Mouse (Mus musculus) ES-E14 (cell line): ENCODE results near the gene Csrnp3. TPM values are rescaled to one million over a fixed set of nuclear protein-coding genes. Genes with fewer than 3 reads are reported as not detected.

Source experiments
- DNase-seq: peaks from one replicate; pipeline ENCODE4 v3.0.0-alpha.2; 2013; ENCODE audit warnings: low read depth, low spot score
- H3K27ac ChIP-seq: 2 replicates; pipeline ENCODE4 v1.5.1; 2012; ENCODE audit warnings: low read depth, mild to moderate bottlenecking, low read length, moderate library complexity, mixed read lengths; ENCODE audit not compliant: poor library complexity, insufficient read depth, severe bottlenecking
- H3K36me3 ChIP-seq: 2 replicates; pipeline ENCODE4 v1.6.1; 2012; ENCODE audit warnings: mild to moderate bottlenecking, low read length, moderate library complexity, mixed read lengths; ENCODE audit not compliant: control insufficient read depth, poor library complexity, insufficient read depth, severe bottlenecking
- H3K4me1 ChIP-seq, 2 experiments: fragments of 150-350 bp in 1 of 2; sonication (generic) in 1 of 2; 2 replicates each; pipeline ENCODE4 v1.6.1; 2012; ENCODE audit warnings: low read length in 2 of 2, mild to moderate bottlenecking in 1 of 2, mixed read lengths in 1 of 2; ENCODE audit not compliant: control insufficient read depth in 2 of 2, insufficient read depth in 2 of 2, poor library complexity in 1 of 2
- H3K4me3 ChIP-seq, 2 experiments: fragments of 150-350 bp in 1 of 2; sonication (generic) in 1 of 2; 2 replicates each; pipeline ENCODE4 v1.5.1; 2012; ENCODE audit warnings: low read length in 2 of 2, low read depth in 1 of 2, mild to moderate bottlenecking in 1 of 2, mixed read lengths in 1 of 2; ENCODE audit not compliant: insufficient read depth in 1 of 2, poor library complexity in 1 of 2, severe bottlenecking in 1 of 2
- H3K9ac ChIP-seq: 2 replicates; pipeline ENCODE4 v1.6.1; 2012; ENCODE audit warnings: low read depth, mild to moderate bottlenecking, low read length, mixed read lengths; ENCODE audit not compliant: poor library complexity, insufficient read depth, severe bottlenecking
- H3K9me3 ChIP-seq: fragments of 150-350 bp; sonication (generic); 2 replicates; pipeline ENCODE4 v1.6.1; 2012; ENCODE audit warnings: low read depth, mild to moderate bottlenecking, low read length; ENCODE audit not compliant: control insufficient read depth, insufficient read depth
- CHD2 ChIP-seq: IDR thresholded peaks from 2 replicates; pipeline ENCODE4 v1.6.1; 2014; ENCODE audit warnings: mild to moderate bottlenecking, low read depth, low read length, inconsistent platforms
- HCFC1 ChIP-seq: IDR thresholded peaks from 2 replicates; pipeline ENCODE4 v1.6.1; 2012; ENCODE audit warnings: low read length, inconsistent platforms, borderline replicate concordance; ENCODE audit not compliant: insufficient read depth
- MAFK ChIP-seq: IDR thresholded peaks from 2 replicates; pipeline ENCODE4 v1.6.1; 2014; ENCODE audit warnings: mild to moderate bottlenecking, low read depth, low read length, inconsistent platforms; ENCODE audit not compliant: insufficient read depth
- ZC3H11A ChIP-seq: IDR thresholded peaks from 2 replicates; pipeline ENCODE4 v1.6.1; 2012; ENCODE audit warnings: low read depth, mild to moderate bottlenecking, inconsistent platforms, low read length, borderline replicate concordance
- ZNF384 ChIP-seq: IDR thresholded peaks from 2 replicates; pipeline ENCODE4 v1.6.1; 2012; ENCODE audit warnings: low read depth, low read length, inconsistent platforms
- in situ Hi-C, 2 experiments: fragments of 600-800 bp; cut with MboI; formaldehyde crosslinking; loops; one replicate each; pipeline ENCODE4 v1.15.1; 2025; ENCODE audit warnings: low sequenced_read_pairs in 2 of 2, inconsistent platforms in 1 of 2; ENCODE audit not compliant: unreplicated experiment in 2 of 2
- total RNA-seq: library from RNA; depleted of rRNA; stranded (reverse); fragments of 300-350 nt; gene quantifications from 2 replicates; pipeline ENCODE4 v1.2.3, GENCODE M21; 2012

Csrnp3 gene
- total RNA-seq, 1 experiment, result 4.3 TPM

GRCm38 (mm10) chr2:65979338-65980053 lies 133.9 kb downstream of the Csrnp3 start:
- DNase-seq, result no peak

GRCm38 (mm10) chr2:65981470-65981869 lies 135.9 kb downstream of the Csrnp3 start:
- Histone ChIP-seq H3K4me1 (no peaks in the 10 kb centered on the region), H3K36me3 (no peaks in the 10 kb centered on the region), H3K9ac (no peak overlapping the region), H3K27ac (no peak overlapping the region), H3K9me3 (no peaks in the 10 kb centered on the region), H3K4me3 (no peak overlapping the region)
- no peak for DNase-seq
- in situ Hi-C loops, result no loop called here
- TF ChIP-seq MAFK (no peak), ZNF384 (no peak), HCFC1 (no peak), ZC3H11A (no peak), CHD2 (no peak)

More at GRCm38 (mm10) chr2:65979338-65980053, 133.9 kb downstream of the Csrnp3 start:
- Histone ChIP-seq H3K9ac (no peak overlapping the region), H3K4me1 (no peaks in the 10 kb centered on the region), H3K9me3 (no peaks in the 10 kb centered on the region), H3K27ac (no peak overlapping the region), H3K4me3 (no peak overlapping the region), H3K36me3 (no peaks in the 10 kb centered on the region)
- in situ Hi-C loops, result no loop called here
- TF ChIP-seq ZNF384 (no peak), HCFC1 (no peak), ZC3H11A (no peak), CHD2 (no peak), MAFK (no peak)

- H3K4me1 ChIP-seq, result no peaks in the 10 kb centered on the region
- TF ChIP-seq ZNF384, result no peak
- no peak for TF ChIP-seq CHD2
- TF ChIP-seq ZC3H11A, result no peak
- TF ChIP-seq MAFK, result no peak
- no peak for TF ChIP-seq HCFC1
- no peak overlapping the region for H3K4me3 ChIP-seq
- no peaks in the 10 kb centered on the region for H3K9me3 ChIP-seq
- in situ Hi-C loops, result no loop called here
- H3K9ac ChIP-seq, result no peak overlapping the region
- no peaks in the 10 kb centered on the region for H3K36me3 ChIP-seq
- H3K27ac ChIP-seq, result no peak overlapping the region
- DNase-seq, result no peak
Observed at GRCm38 (mm10) chr2:65981965-65982364, 136.4 kb downstream of the Csrnp3 start.

- TF ChIP-seq ZNF384 (no peak), HCFC1 (no peak), MAFK (no peak), ZC3H11A (no peak), CHD2 (no peak)
- H3K27ac ChIP-seq, result no peak overlapping the region
- no peak for DNase-seq
- H3K9ac ChIP-seq, result no peak overlapping the region
- in situ Hi-C loops, result no loop called here
- no peaks in the 10 kb centered on the region for H3K36me3 ChIP-seq
- H3K4me3 ChIP-seq, result no peak overlapping the region
- no peaks in the 10 kb centered on the region for H3K4me1 ChIP-seq
- H3K9me3 ChIP-seq, result no peaks in the 10 kb centered on the region
Observed at GRCm38 (mm10) chr2:65985706-65986105, 140.1 kb downstream of the Csrnp3 start.

GRCm38 (mm10) chr2:65987069-65987468 lies 141.5 kb downstream of the Csrnp3 start:
- H3K4me3 ChIP-seq, result no peak overlapping the region
- H3K9ac ChIP-seq, result no peak overlapping the region
- no peak overlapping the region for H3K27ac ChIP-seq
- no peaks in the 10 kb centered on the region for H3K9me3 ChIP-seq
- H3K4me1 ChIP-seq, result no peaks in the 10 kb centered on the region
- TF ChIP-seq ZNF384 (no peak), MAFK (no peak), HCFC1 (no peak), ZC3H11A (no peak), CHD2 (no peak)
- H3K36me3 ChIP-seq, result no peaks in the 10 kb centered on the region
- no peak for DNase-seq
- in situ Hi-C loops, result no loop called here
